Mouse (Mus musculus) ZHBTc4 (cell line): ENCODE measurements around the gene Il17rb.
A peak's percentile ranks its signal among the peaks of the same experiment; 100 is the strongest.

Experiments used
- DNase-seq: peaks from one replicate; pipeline ENCODE4 v3.0.0-alpha.2; 2011; ENCODE audit warnings: low read depth, low spot score

Gene Il17rb

DNA sequence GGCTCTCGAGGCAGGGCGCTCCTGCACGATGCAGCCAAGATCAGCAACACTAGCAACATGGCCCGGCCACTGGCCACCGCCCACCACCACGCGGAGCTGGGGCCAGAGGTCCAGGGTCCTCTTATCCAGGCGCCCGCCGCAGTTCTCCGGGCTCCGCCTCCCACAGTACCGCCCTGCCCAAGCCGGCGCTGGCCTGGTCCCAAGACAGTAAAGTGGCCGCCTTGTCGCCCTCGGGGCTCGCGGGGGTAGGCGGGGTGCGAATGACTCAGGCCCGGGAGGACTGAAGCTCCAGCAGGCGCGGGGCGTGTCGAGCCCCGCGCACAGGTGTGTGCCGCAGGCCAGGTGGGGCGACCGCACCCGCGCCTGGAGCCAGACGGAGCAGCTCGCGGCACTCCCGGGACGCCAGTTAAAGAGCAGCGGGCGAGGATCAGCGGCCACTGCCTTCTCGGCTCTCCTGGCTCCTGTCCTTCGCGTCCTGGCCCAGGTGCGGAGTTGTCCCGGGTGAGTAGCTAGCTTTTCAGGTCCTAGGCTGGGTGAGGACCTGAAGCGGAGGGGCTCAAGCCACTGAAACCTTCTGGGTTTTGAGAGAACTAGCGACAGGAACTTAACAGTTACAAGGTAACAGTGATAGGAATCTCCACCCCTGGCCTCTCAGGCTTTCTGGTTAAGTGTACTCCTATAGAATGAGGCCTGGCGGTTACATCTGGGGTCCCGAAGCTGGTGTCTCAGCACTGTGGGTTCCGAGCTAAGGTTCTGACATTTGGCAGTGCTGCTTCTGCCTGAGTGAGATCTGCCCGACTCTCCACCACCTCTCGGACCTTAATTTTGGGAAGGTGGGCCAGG, at the start of gene Il17rb, which contains the start of gene Chdh:
Gene Il17rb (minus strand): TSS at position 164 of the 843 bp plus-strand sequence.
Gene Chdh (plus strand): TSS at position 291 of the 843 bp plus-strand sequence.
- peak; percentile 45 for DNase-seq

DNA sequence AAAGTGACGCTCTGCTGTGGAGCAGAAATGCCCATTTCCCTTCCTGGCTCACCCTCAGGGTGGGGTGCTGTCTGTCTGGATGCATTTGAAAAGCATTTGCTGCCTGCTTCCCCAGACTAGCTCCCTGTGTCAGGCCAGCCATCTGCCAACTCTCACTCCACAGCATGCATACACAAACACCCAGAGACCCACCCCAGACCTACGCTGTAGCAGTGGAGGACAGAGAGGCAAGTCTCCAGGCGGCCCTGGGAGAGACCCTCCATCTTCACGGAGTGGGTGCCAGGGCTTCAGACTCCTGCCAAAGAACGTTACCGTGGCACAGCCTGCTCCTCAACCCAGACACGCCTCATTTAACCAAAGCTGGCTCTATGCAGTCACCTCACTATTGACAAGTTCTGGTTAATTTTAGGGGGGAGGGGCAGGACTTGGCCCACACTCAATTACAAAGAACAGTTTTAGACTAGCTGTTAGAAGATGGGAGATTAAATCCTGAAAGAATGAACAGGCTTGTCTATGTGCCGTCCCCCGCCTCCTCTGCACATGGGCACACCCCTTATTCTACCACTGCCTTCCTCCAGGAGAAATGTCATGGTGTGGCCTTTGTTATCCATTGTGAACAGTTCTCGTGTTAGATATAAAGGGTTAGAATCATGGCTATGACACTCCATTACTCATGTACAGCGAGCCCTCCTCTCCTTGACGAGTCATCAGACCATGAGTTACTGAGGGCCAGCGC, 47.5 kb upstream of the Il17rb start:
- DNase-seq, result no peak

DNA sequence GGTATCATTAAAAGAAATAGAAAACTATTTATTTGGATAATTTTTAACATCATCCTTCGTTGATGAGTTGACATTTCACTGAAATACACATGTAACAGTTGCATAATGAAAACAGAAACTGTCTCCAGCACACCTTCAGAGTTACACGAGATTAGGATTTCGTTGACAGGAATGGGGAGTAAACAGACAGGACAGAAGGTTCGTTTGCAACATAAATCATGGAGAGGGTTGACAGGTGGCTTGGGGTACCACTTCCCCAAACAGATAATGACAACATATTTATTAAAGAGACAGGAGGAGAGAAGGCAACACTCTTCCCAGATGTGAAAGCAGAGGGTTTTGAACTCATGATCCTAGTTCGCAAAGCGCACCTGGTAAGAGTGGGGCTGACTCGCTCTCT, 46.2 kb upstream of the Il17rb start:
- DNase-seq, result no peak

DNA sequence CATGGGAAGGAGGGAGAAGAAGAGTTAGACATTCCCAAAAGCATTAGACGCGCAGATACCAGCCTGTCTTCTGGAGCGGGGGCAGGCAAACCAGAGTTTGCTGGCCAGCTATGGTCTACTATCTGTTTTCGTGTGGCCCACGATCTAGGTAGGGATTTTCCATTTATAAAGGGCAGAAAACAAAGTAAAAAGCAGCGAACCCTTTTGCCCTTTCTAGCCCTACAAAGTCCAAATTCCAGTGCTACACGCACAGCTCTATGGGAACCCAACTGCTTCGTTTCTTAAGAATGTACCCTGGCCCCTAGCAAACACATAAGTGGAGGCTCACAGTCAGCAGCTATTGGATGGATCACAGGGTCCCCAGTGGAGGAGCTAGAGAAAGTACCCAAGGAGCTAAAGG, 41.6 kb upstream of the Il17rb start:
- DNase-seq, result no peak

DNA sequence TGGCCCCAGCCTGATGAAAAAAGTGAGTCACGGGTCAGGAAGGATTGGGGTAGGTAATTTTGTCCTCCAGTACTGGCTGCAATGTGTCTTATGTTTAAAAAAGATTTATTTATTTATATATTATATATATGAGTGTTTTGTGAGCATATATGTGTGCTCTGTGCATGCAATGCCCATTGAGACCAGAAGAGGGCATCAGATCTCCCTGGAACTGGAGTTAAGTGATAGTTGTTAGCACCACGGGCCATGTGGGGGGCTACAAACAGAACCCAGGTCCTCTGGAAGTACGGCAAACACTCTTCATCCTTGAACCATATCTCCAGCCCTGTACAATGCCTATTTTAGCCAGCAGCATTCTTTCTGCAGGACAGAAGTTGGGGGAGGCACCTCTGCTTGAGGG, 39.4 kb upstream of the Il17rb start:
- peak; percentile 40 for DNase-seq

DNA sequence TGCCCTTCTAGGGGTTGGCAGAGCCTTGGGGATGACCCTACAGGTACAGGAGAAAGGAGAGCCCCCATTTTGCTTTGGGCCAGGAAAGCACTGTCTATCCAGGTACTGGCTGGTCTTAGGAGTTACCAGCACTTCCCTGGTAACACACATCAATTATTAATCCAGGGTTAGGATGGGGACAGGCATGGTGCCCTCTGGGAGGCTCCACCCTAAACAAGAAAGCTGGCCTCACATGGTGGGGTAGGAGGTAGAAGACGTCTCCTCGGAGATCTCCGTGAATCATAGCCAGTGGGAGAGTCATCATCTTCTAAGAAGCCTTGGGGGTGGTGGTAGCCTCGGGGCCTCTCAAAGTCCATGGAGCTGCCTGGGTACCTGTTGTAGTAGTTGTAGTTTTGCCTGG, 38.3 kb upstream of the Il17rb start:
- DNase-seq, result no peak

DNA sequence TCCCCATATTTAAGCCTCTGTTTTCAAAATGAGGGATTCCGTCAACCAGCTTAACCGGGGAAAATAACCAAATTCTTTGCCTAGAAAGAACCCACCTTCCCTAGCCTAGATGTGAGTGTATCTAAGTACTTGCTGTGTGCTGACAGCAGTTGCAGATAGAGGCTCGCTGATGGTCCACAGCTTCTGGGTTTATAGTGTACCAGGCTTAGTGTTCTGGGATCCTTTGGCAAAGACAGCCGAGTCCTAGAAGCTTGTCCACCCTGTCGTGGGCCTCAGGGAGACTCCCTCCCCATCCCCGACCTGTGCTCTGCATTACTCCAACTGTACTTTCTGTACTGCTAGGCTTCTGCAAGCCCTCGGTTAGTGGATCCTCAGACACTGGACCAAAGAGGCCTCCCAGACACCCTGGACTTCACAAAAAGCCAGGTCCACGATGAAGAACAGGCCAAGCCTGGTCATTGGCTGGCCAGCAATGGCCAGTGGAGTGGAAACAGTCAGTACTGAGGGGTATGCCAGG, 37.1 kb upstream of the Il17rb start:
- DNase-seq, result no peak

DNA sequence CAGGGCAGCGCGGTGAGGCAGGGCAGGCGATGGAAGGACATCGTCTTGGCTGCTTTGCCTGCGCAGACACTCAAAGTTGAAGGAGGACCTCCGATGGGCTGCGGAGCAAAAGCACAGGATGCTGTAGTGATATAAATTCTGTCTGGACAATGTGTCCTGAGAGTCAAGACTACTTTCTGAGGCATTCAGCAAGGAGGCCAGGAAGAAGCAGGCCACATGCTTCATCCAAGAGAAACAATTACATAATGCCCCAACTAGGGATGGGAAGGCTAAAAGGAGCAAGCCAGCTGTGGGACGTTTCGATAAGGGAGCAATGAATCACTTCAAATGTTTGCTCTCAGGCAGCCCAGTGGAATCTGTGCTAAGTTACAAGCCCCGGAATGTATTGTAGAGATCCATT, 36.5 kb upstream of the Il17rb start:
- no peak for DNase-seq

DNA sequence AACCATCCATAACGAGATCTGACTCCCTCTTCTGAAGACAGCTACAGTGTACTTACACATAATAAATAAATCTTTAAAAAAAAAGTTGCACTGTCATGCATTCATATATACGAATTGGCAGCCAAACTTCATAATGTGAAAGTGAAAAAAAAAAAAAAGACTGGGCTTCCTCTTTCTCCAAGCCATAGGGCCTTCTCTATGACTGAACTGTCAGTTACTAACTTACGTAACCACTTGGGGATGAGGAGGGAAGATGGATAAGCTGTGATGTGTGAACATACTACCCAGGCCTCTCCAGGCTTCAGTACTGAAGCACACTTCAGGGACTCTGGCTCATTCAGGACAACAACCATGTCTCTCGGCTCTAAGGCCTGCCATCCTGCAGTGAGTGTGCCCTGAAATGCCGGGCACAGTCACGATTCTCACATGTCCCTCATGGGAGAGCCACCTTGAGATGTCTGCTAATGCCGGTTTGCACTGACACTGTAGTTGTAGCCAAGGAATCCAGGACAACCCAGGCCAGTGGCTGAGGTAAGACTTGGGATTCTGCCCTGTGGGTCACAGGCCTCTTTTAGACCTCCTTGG, 34.8 kb upstream of the Il17rb start:
- DNase-seq, result no peak

DNA sequence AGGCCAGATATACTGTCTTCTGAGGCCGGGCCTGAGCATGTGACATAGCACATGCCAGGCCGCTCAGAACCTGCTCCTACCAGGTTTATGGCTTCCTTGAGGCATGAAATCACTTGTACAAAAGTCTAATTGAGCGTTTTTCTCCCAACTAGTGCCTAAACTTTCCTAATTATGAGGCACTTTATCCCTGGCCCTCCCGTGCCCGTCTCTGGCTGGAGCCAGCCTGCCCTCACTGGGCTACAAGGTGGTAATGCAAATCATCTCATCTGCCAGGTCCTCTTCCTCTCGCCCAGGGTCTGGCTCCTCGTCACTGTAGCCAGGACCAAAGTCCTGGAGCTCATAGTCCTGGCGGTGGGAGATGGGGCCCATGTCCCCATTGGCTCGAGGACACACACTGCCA, 33.1 kb upstream of the Il17rb start:
- no peak for DNase-seq

DNA sequence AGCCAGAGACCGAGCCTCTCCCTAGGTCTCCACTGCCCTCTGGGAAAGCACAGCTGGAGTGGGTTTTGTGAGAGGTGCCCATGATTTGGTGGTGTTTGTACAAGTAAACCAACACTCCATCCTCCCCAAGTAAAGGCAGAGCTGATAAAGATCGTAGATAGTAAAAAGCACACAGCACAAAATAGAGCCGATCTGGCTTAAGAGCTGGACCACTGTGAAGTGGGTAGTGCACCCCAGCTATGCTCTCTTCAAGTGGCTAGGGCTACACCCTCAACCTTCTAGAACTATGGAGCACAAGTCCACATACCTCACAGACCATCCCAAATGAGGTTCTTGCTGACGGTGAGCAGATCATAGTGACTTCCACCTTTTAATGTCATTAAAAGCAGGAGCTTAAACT, 30.7 kb upstream of the Il17rb start:
- DNase-seq, result no peak

DNA sequence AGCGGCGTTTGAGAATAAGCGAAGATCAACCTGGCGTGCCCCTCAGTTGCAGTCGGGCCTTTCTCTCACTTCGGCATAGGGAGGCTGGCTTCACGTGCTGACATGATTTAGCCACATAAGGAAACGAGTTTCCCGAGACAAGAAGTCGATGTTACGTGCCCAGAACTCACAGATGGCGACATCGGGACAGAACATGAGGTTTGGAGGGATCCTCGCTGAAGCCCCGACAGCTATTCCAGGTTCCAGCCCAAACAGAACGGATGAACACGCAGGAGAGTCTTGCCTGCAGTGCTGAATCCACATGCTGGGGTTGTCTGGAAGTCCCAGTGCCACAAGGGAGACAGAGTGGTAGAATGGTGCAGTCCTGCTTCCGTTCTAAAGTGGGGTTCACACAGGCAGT, 29.7 kb upstream of the Il17rb start:
- DNase-seq, result no peak

DNA sequence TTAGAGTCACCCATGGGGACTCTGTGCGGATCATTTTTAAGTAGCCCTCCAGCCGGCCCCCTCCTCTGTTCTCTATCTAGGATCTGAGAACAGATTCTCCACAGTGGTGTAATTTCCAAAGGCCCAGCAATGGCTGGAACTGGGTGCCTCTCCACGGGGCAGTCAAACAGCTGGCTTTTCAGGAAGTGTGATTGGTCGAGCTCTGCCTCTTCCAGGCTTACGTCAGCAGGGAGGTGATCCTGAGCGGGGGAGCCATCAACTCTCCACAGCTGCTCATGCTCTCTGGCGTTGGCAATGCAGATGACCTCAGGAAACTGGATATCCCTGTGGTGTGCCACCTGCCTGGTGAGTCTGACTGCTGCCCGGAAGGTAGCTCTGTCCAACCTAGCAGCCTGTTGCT, 24.7 kb upstream of the Il17rb start:
- no peak for DNase-seq

DNA sequence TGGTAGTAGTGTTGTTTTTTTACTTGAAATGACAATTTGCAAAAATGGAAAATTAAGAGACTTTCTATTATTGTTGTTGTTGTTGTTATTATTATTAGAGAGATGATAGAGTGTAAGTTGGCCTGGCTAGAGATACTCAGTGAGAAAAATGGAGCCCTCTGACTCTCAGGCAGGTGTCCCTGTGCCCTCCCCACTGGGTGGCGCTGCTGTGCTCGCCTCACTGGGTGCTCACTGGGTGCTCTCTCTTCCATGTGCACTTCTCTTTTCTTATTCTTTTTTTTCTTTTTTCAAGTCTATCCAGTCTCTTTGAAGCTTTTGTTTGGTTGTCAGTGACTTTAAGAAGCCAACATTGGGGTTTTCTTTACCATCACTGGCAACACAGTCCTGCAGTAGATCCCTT, 18.7 kb upstream of the Il17rb start:
- peak; percentile 44 for DNase-seq

DNA sequence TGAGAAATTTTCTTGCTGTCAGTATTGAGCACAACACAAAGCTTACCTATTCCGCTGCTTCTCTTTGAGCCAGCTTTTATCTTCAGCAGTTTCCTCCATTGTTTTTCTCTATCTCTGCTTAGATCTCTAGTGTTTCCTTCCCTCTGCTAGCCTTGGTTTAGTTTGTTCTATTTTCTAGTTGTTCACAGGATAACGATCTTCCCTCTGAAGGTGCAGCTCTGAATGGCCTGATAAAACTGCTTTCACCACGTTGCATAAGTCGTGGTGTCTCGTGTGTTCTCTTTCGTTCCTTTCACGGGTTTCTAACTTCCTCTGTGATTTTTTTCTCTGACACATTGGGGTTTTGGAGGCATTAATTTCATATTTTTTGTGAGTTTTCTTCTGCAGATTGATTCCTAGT, 15.7 kb upstream of the Il17rb start:
- no peak for DNase-seq

DNA sequence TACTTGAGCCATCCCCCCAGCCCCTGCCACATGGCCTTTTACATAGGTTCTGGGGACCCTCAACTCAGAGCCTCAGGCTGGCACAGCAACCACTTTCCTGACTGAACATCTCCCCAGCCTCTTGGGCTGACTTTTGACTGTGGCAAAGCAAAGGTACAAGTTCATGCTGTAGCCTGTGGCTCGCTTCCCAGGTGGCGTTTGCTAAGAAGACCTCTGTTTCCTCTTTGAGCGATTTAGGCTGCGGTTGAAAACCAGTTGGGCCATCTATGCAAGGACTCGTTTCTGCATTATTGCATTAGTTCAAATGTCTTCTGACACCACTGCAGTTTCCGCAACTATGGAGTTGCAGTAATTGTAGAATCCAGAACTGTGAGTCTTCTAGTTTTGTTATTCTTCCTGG, 13.8 kb upstream of the Il17rb start:
- no peak for DNase-seq

DNA sequence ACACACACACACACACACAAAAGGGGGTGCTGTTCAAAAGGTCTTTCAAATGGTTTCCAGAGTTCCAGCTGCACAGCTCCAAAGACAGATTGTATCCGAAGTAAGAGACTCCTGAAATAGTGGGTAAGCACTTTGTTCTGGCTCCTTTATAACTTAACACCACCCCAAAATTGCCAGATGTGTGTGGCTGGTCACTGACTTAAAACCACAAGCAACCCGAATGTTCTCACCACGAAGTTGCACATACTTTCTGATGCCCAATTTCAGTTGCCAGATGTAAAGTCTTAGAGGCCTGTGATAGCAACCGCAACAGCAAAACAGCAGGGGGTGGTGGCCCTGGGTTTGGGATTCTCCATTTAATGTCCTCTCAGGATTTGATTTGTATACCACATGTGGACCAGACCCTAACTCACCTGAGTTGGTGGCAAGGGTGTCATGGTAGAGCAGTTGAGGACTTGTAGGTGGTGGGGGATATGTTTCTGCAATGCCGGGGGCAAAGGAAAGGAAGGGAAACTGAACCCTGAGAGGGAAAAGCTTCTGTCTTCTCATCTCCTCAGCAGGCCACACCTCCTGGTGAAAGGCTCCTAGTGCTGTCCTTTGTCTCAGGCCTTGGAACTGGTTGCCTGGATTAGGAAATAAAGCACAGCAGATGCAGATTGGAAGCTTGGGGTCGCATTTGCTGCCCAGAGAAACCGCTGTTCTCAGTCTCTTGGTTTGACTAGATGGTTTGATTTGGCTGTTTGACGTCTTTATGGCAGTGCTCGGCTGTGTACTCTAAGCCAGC, 11.3 kb upstream of the Il17rb start:
- DNase-seq, result no peak

DNA sequence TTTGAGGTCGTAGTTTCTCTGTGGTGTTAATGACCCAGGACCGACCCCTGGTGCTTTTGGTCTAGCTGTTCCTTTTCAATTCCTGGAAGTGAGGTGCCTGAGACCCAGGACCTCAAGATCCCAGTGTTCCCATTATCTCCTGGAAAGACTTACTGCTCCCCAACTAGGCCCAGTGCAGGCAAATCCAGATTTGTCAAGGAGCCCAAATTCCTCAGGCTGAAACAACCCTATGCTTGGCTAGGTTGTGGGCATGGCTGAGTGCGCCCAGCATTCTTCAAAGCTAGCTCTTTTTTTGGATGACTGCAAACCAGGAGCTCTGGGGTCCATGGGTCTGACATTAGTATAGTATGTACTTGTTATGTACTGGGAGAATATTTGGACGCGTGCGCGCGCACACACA, 10.7 kb upstream of the Il17rb start:
- no peak for DNase-seq

DNA sequence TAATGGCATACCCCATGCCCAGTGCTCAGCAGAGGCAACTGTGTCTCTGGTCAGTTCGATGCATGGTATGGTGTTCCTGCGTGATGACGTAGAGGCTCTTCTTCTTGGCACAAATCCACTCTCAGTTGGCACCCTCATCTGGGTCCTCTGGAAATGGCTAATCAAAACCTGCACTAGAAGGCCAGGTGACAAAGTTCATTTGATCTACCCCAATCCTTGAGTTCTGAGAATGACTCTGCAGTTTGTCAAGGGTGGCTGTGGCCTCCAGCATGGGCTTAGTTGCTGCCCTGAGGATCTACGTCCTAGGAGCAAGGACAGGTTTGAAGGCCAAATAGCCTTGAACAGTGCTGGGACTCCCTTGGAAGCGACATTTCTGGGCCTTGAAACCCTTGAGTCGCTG, 10.2 kb upstream of the Il17rb start:
- DNase-seq, result no peak

DNA sequence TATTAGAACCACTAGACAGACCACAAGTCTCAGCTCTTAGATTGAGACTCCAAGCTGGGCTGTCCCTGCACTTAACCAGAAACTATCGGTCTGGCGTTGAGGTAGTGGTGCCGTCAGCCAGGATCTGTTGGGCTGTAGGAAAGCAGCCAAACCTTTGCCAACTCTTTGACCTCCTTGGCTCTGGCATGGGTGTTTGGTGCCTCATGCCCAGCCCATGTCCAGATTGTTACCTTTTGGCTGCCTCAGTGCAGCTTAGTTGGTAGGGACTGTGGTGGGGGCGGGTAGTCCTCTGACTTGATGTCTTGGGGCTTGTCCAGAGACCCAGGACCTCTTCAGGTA, 9.7 kb upstream of the Il17rb start:
- no peak for DNase-seq

DNA sequence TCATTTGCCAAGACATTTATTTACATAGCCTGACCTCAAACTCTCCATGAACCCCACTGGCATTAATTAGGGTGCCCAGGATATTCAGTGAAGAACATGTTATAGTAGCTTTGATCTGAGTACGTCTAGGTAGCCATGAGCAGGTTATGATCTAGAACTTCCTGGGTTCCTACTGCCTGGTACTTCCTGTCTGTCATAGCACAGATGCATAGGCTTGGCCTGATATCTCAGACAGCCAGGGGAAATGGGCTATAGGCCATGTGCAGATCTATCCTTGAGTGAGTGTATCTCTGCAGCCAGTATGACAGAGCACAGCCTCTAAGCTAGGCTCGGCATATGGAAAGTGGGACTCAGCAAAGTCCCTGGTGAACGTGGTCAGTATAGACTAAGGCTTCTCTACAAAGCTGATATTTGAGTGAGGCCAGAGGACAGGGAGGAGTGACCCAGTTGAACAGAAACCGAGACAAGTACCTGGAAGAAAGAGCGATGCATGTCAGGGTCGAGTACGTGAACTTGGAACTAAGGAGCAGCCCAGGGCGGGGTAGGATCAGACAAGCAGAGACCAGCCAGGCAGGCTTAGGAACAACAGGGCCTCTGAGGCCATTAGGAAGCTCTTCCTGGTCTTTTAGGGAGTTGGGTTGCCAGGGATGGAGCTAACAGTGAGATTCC, 9.2 kb upstream of the Il17rb start:
- DNase-seq, result no peak
